Mouse (Mus musculus) embryonic fibroblast, embryonic 13.5 days (primary cell): Measurements from ENCODE around the gene Rarres2.

Source experiments
- CTCF ChIP-seq: IDR thresholded peaks from 2 replicates; pipeline ENCODE4 v1.5.1; 2011; ENCODE audit warnings: mild to moderate bottlenecking, control low read depth, low read length, moderate library complexity, borderline replicate concordance; ENCODE audit not compliant: insufficient read depth
- POLR2A ChIP-seq: IDR thresholded peaks from 2 replicates; pipeline ENCODE4 v1.6.1; 2011; ENCODE audit warnings: low read depth, mild to moderate bottlenecking, control low read depth, low read length, moderate library complexity

- TF ChIP-seq CTCF: no peak
- no peak for TF ChIP-seq POLR2A
These were observed 32.7 kb downstream of the Rarres2 start for GRCm38 (mm10) chr6:48539860-48540259.
